1 mouse cellular context compared by ENCODE assay signal in the genomic region with DNA sequence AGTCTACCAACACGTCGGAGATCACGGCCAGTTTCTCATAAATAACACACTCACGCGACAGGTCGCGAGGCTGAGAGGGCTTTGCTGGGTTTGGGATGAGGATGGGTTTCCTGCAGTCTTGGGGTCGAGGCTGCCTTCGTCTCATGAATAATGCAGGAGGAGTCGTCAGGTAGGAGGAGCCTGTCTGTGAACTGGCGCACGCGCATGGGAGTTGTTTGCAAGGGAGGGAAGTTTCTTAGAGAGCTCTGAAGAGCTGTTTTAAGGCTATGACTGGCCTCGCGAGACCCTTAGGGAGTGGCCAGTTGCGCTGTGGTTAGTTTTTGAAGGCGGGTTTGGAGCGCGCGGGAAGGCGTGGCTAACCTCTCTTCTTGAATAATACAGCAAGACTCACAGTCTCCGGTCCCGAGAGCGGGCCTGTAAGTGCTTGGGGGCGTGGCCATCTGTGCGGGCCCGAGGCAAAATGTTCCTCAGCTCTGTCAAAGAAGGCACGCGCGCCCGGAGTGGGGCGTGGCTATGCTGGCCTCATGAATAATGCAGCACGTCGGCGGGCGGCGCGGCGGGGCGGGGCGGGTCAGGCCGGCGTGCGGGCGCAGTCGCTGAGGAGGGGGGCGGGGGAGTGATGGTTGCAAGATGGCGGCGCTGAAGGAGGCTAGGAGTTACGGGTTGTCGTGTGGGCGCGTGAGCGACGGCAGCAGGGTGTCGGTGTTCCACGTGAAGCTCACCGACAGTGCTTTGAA.
TF ChIP-seq lines count a peak whose summit lies in the region.

TSS of gene Ell (plus strand) at position 381 of the 737 bp plus-strand sequence.

TF ChIP-seq in CH12.LX, 34 proteins besides CTCF, POLR2A, EP300 and RAD21 (continued from another document):
- peak; percentile 26 for TF ChIP-seq SIN3A (IDR thresholded peaks at IDR 0.05; ENCODE audit: low read length)
- no peak for TF ChIP-seq USF2 (conservative IDR thresholded peaks at IDR 0.05; ENCODE audit: low read depth, low read length)
- TF ChIP-seq PAX5 (IDR thresholded peaks at IDR 0.05; ENCODE audit: low read length), result no peak
- peak; percentile 97 for TF ChIP-seq NRF1 (IDR thresholded peaks at IDR 0.05; ENCODE audit: low read depth, low read length)
- TF ChIP-seq ELF1 (IDR thresholded peaks at IDR 0.05; ENCODE audit: low read depth, low read length), result peak; percentile 26
- peak; percentile 80; the same call in 1 of the 2 replicates for TF ChIP-seq TCF12 (IDR thresholded peaks at IDR 0.05; ENCODE audit: low read depth, low read length)
- no peak for TF ChIP-seq POLR2AphosphoS2 (IDR thresholded peaks at IDR 0.05; ENCODE audit: low read depth, low read length)
- TF ChIP-seq TBP (conservative IDR thresholded peaks at IDR 0.05; ENCODE audit: low read depth, low read length), result no peak
- TF ChIP-seq MYC (IDR thresholded peaks at IDR 0.05; ENCODE audit: low read depth, low read length), result no peak; the same call in 1 of the 2 replicates
- peak; percentile 52; the same call in 1 of the 2 replicates for TF ChIP-seq MAZ (IDR thresholded peaks at IDR 0.05; ENCODE audit: low read depth, low read length)
- TF ChIP-seq ZMIZ1 (IDR thresholded peaks at IDR 0.05; ENCODE audit: low read depth, low read length), result peak; percentile 63
- peak; percentile 85; the same call in 1 of the 2 replicates for TF ChIP-seq E2F4 (IDR thresholded peaks at IDR 0.05; ENCODE audit: insufficient replicate concordance, low read depth, low read length)
- peak; percentile 62 for TF ChIP-seq HCFC1 (IDR thresholded peaks at IDR 0.05; ENCODE audit: low read depth, low read length)
- no peak for TF ChIP-seq ETS1 (conservative IDR thresholded peaks at IDR 0.05; ENCODE audit: low read depth, low read length)
- TF ChIP-seq GABPA (IDR thresholded peaks at IDR 0.05; ENCODE audit: insufficient replicate concordance, low read depth, low read length), result no peak
- TF ChIP-seq MAFK (IDR thresholded peaks at IDR 0.05; ENCODE audit: insufficient replicate concordance, low read length), result no peak
- TF ChIP-seq KAT2A (IDR thresholded peaks at IDR 0.05; ENCODE audit: insufficient replicate concordance, low read length), result 0 out of 2 replicates have a peak, but pooled peaks have one; percentile 36
- no peak for TF ChIP-seq JUND (conservative IDR thresholded peaks at IDR 0.05; ENCODE audit: low read depth, low read length)
- TF ChIP-seq NELFE (IDR thresholded peaks at IDR 0.05; ENCODE audit: low read depth, low read length), result peak; percentile 65
